Mouse (Mus musculus) liver, embryonic 11.5 days (tissue): ENCODE measurements around the gene Gm49396. TPM values are rescaled to one million over a fixed set of nuclear protein-coding genes. Genes with fewer than 3 reads are reported as not detected.

Experiments used
- microRNA-seq: library from miRNA; unstranded; fragments of <30 nt; microRNA quantifications from one replicate; pipeline ENCODE4, GENCODE M21; 2017; ENCODE audit warnings: borderline number of aligned reads
- polyA plus RNA-seq: library from polyadenylated mRNA; unstranded; fragments of >200 nt; fragmentation: Nextera tagmentation; extraction: Ambion mirVana; gene quantifications from 2 replicates; pipeline ENCODE4 v1.2.1, GENCODE M21; 2014

Gm49396 gene
- polyA plus RNA-seq, 1 experiment from 2014 or later = 8.0 TPM

Small RNAs within 50 kb of the gene (microRNA-seq; reads per million reads assigned to microRNA genes)
- gene Gm38670 (not detected), gene Mir3569 (not detected)

Other genes with a start within 250 kb of the Gm49396 start
- gene Syne4, start 248.5 kb upstream of the Gm49396 start, polyA plus RNA-seq = 25.6 and 28.9 TPM in 2 replicates
- gene E130208F15Rik, start 241.6 kb upstream of the Gm49396 start, polyA plus RNA-seq = not detected in 2 replicates
- 13.5 and 14.6 TPM in 2 replicates for gene Sdhaf1, start 239.4 kb upstream of the Gm49396 start, polyA plus RNA-seq
- gene Lrfn3, start 200.6 kb upstream of the Gm49396 start, polyA plus RNA-seq = 3.5 TPM in 2 replicates
- 60.6 and 61.9 TPM in 2 replicates for gene Tyrobp, start 149.6 kb upstream of the Gm49396 start, polyA plus RNA-seq
- gene Hcst, start 143.5 kb upstream of the Gm49396 start, polyA plus RNA-seq = 2.2 and 2.9 TPM in 2 replicates
- gene Nfkbid, start 141.6 kb upstream of the Gm49396 start, polyA plus RNA-seq = 1.8 and 3.6 TPM in 2 replicates
- 18.4 and 19.1 TPM in 2 replicates for gene Aplp1, start 117.8 kb upstream of the Gm49396 start, polyA plus RNA-seq
- gene Kirrel2, start 105.7 kb upstream of the Gm49396 start, polyA plus RNA-seq = 0.22 and 0.95 TPM in 2 replicates
- gene Nphs1, start 105.0 kb upstream of the Gm49396 start, polyA plus RNA-seq = 0.26 and 0.27 TPM in 2 replicates
- 19.0 and 19.5 TPM in 2 replicates for gene Prodh2, start 69.7 kb upstream of the Gm49396 start, polyA plus RNA-seq
- gene Arhgap33, start 28.3 kb upstream of the Gm49396 start, polyA plus RNA-seq = 7.1 and 7.5 TPM in 2 replicates
- 3.9 and 5.4 TPM in 2 replicates for gene Hspb6, start 11.2 kb upstream of the Gm49396 start, polyA plus RNA-seq
- 10.7 and 13.0 TPM in 2 replicates for gene Proser3, start 11.0 kb upstream of the Gm49396 start, polyA plus RNA-seq
- 38.7 and 41.0 TPM in 2 replicates for gene Lin37, start 3.5 kb upstream of the Gm49396 start, polyA plus RNA-seq
- gene U2af1l4, start within 50 bp of the Gm49396 start, polyA plus RNA-seq = 71.0 and 73.1 TPM in 2 replicates
- gene Psenen, start 283 bp downstream of the Gm49396 start, polyA plus RNA-seq = 85.2 and 102 TPM in 2 replicates
- 3.1 and 3.7 TPM in 2 replicates for gene Igflr1, start 2.1 kb downstream of the Gm49396 start, polyA plus RNA-seq
- 7.4 and 11.4 TPM in 2 replicates for gene Kmt2b, start 25.4 kb downstream of the Gm49396 start, polyA plus RNA-seq
- 0.25 and 0.62 TPM in 2 replicates for gene Zbtb32, start 35.6 kb downstream of the Gm49396 start, polyA plus RNA-seq
- 0.66 and 1.5 TPM in 2 replicates for gene Upk1a, start 49.5 kb downstream of the Gm49396 start, polyA plus RNA-seq
- 809 and 909 TPM in 2 replicates for gene Cox6b1, start 62.8 kb downstream of the Gm49396 start, polyA plus RNA-seq
- 0.16 and 0.17 TPM in 2 replicates for gene Etv2, start 72.5 kb downstream of the Gm49396 start, polyA plus RNA-seq
- gene Rbm42, start 87.0 kb downstream of the Gm49396 start, polyA plus RNA-seq = 101 TPM in 2 replicates
- 64.3 and 65.6 TPM in 2 replicates for gene Haus5, start 101.7 kb downstream of the Gm49396 start, polyA plus RNA-seq
- gene Pmis2, start 108.3 kb downstream of the Gm49396 start, polyA plus RNA-seq = not detected in 2 replicates
- gene 2200002J24Rik, start 135.6 kb downstream of the Gm49396 start, polyA plus RNA-seq = 0.53 TPM in 1 of 2 replicates, not detected in the other
- gene Atp4a, start 148.9 kb downstream of the Gm49396 start, polyA plus RNA-seq = 1.5 and 1.9 TPM in 2 replicates
- 168 and 181 TPM in 2 replicates for gene Tmem147, start 166.2 kb downstream of the Gm49396 start, polyA plus RNA-seq
- gene Gapdhs, start 180.3 kb downstream of the Gm49396 start, polyA plus RNA-seq = 0.31 and 0.44 TPM in 2 replicates
- gene Sbsn, start 188.1 kb downstream of the Gm49396 start, polyA plus RNA-seq = 0.07 and 0.21 TPM in 2 replicates
- gene Dmkn, start 200.4 kb downstream of the Gm49396 start, polyA plus RNA-seq = not detected in 2 replicates
- gene Krtdap, start 224.6 kb downstream of the Gm49396 start, polyA plus RNA-seq = not detected in 2 replicates